Mouse (Mus musculus): ENCODE measurements around the gene Dot1l. TPM values are rescaled to one million over a fixed set of nuclear protein-coding genes. Genes with fewer than 3 reads are reported as not detected.
"Not testable (repeated sequence)": the region's sequence is repeated elsewhere in the genome, so short reads cannot be mapped to it uniquely, and the experiment has no call there.

Dot1l gene
- polyA plus RNA-seq, 1 experiment, result 121 TPM

DNA sequence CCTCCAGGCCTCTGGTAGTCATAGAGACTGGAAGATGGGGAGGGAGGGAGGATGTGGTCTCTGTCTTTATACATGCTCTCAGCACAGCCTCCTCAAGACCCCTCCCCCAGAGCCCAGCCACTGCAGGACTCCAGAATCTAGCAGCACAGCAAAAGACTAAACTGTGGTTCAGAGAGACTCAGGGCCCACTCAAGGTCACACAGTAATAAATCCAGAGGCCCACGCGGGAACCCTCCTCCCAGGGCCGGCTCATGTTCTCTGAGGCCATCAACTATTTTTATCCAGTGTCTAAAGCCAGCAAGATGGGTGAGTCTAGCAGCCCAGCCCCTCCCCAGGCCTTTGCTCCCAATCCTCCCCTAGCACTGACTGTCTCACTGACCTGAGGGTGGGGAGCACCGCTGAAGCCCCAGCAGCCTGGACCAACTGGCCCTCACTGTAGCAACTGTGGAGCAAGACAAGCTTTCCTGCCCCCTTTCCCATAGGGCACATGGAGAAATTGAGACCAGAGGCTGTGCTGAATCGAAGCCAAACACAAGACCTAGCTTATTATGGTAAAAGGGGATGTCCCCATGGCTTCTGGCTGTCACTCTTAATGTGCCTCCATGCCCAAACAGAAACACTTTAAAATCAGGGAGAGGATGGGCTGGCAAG, 57.5 kb downstream of the Dot1l start:
- no peak for DNase-seq
- no peak for TF ChIP-seq POLR2A (IDR thresholded peaks at IDR 0.05; ENCODE audit: control insufficient read depth, extremely low read depth, insufficient read depth, low read length, poor library complexity)
- H3K36me3 ChIP-seq (ENCODE audit: control insufficient read depth, insufficient read depth, low read length), result no peaks in the 10 kb centered on the region
- peaks cover 21% of the 10 kb centered on the region for H3K27me3 ChIP-seq (ENCODE audit: control insufficient read depth, insufficient read depth, low read length)
- 0 out of 2 replicates have a peak, but pooled peaks cover 3% of the 10 kb centered on the region for H3K4me1 ChIP-seq (replicated peaks; ENCODE audit: control insufficient read depth, insufficient read depth, low read length)
- H3K27ac ChIP-seq (ENCODE audit: control insufficient read depth, insufficient read depth, low read length), result no peak overlapping the region
- 71% methylated on average over 5 of the region's 5 CpGs for whole genome bisulfite sequencing
- no peak overlapping the region for H3K4me3 ChIP-seq (ENCODE audit: control insufficient read depth, insufficient read depth, low read length)

DNA sequence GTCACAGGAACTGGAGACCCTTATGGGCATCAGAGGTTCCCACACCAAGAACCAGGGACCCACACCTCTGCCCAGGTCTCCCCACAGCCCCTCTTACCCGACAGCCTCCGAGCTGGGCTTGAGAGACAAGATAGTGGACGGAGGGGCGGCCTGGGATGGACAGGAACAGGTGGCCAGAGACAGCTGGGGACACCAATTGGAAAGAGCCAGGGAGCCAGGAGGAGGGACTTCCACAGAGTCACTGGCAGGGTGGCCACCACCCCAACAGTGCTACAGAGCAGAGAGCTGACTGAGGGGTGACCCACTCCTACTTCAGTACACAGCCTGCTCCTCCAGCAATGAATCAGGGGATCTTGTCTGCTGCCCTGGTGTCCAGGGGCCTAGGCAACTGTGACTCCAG, 58.4 kb downstream of the Dot1l start, which contains the start of gene Jsrp1:
Jsrp1 (minus strand) TSS at position 133 of the 400 bp plus-strand sequence.
- 92% methylated on average over 4 of the region's 4 CpGs for WGBS

DNA sequence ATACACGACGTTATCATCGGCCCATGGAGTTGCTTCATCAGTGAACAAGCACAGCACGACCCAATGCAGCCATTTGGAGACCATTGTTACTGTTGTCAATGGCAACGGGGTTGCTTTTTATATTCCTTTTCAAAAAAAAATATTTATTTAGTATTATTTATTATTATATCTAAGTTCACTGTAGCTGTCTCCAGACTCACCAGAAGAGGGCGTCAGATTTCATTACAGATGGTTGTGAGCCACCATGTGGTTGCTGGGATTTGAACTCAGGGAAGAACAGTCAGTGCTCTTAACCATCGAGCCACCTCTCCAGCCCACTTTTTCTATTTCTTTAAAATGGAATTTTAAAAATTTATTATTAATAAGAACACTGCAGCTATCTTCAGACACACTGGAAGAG, 59.8 kb downstream of the Dot1l start:
- no peak for DNase-seq
- no peak overlapping the region for H3K4me3 ChIP-seq (ENCODE audit: control insufficient read depth, insufficient read depth, low read length)
- H3K27ac ChIP-seq (ENCODE audit: control insufficient read depth, insufficient read depth, low read length), result no peak overlapping the region
- TF ChIP-seq CTCF (IDR thresholded peaks at IDR 0.05; ENCODE audit: borderline replicate concordance, control insufficient read depth, extremely low read depth, insufficient read depth, low read length, poor library complexity) (no peak), POLR2A (IDR thresholded peaks at IDR 0.05; ENCODE audit: control insufficient read depth, extremely low read depth, insufficient read depth, low read length, poor library complexity) (no peak)
- no peaks in the 10 kb centered on the region for H3K4me1 ChIP-seq (replicated peaks; ENCODE audit: control insufficient read depth, insufficient read depth, low read length)
- 69% methylated on average over 7 of the region's 7 CpGs for WGBS
- no peaks in the 10 kb centered on the region for H3K36me3 ChIP-seq (ENCODE audit: control insufficient read depth, insufficient read depth, low read length)
- H3K27me3 ChIP-seq (ENCODE audit: control insufficient read depth, insufficient read depth, low read length), result peaks cover 6% of the 10 kb centered on the region; the same call in 1 of the 2 replicates

More for the DNA sequence above, 58.4 kb downstream of the Dot1l start, which contains the start of gene Jsrp1:
- H3K4me3 ChIP-seq (ENCODE audit: control insufficient read depth, insufficient read depth, low read length), result no peak within 1 kb of the TSS
- DNase-seq, result no peak
- TF ChIP-seq CTCF (IDR thresholded peaks at IDR 0.05; ENCODE audit: borderline replicate concordance, control insufficient read depth, extremely low read depth, insufficient read depth, low read length, poor library complexity) (no peak), POLR2A (IDR thresholded peaks at IDR 0.05; ENCODE audit: control insufficient read depth, extremely low read depth, insufficient read depth, low read length, poor library complexity) (no peak)
- 0 out of 2 replicates have a peak, but pooled peaks cover 3% of the 10 kb centered on the region for H3K4me1 ChIP-seq (replicated peaks; ENCODE audit: control insufficient read depth, insufficient read depth, low read length)
- no peaks in the 10 kb centered on the region for H3K36me3 ChIP-seq (ENCODE audit: control insufficient read depth, insufficient read depth, low read length)
- H3K27me3 ChIP-seq (ENCODE audit: control insufficient read depth, insufficient read depth, low read length), result peaks cover 18% of the 10 kb centered on the region
- H3K27ac ChIP-seq (ENCODE audit: control insufficient read depth, insufficient read depth, low read length), result no peak within 1 kb of the TSS

DNA sequence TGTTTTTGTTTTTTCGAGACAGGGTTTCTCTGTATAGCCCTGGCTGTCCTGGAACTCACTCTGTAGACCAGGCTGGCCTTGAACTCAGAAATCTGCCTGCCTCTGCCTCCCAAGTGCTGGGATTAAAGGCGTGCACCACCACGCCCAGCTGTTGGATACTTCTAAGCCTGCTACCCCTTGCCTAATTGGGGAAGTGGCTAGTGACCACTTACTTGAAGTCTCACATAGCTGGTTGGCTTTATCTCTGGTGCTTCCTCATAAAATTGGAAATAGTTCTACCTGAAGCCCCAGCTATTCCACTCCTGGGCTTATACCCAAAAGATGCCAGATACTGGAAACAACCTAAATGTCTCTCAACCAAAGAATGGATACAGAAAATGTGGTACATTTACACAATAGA, 61.3 kb downstream of the Dot1l start:
- DNase-seq; H3K27ac ChIP-seq (ENCODE audit: control insufficient read depth, insufficient read depth, low read length); H3K27me3 ChIP-seq (ENCODE audit: control insufficient read depth, insufficient read depth, low read length); H3K36me3 ChIP-seq (ENCODE audit: control insufficient read depth, insufficient read depth, low read length); H3K4me3 ChIP-seq (ENCODE audit: control insufficient read depth, insufficient read depth, low read length); H3K4me1 ChIP-seq (replicated peaks; ENCODE audit: control insufficient read depth, insufficient read depth, low read length): not testable (repeated sequence)
- 62% methylated on average over 3 of the region's 3 CpGs for WGBS

DNA sequence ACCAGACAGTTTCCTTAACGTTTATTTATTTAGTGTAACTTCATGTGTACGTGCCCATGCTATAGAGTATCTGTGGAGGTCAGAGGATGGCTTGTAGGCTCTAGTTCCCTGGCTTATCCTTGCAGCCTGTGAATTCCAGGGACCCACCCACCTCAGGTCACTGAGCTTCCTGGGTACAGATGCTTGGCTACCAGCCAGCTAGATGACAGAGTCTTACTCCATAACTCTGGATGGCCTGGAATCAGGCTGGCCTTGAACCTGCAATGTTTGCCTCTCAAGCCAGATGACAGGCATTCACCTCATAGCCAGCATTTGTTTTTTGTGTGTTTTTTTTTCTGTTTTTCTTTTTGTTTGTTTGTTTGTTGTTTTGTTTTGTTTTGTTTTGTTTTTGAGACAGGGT, 62.2 kb downstream of the Dot1l start:
- Histone ChIP-seq H3K36me3 (ENCODE audit: control insufficient read depth, insufficient read depth, low read length) (no peaks in the 10 kb centered on the region), H3K4me1 (replicated peaks; ENCODE audit: control insufficient read depth, insufficient read depth, low read length) (no peaks in the 10 kb centered on the region), H3K27ac (ENCODE audit: control insufficient read depth, insufficient read depth, low read length) (no peak overlapping the region), H3K4me3 (ENCODE audit: control insufficient read depth, insufficient read depth, low read length) (no peak overlapping the region), H3K27me3 (ENCODE audit: control insufficient read depth, insufficient read depth, low read length) (no peaks in the 10 kb centered on the region)
- no peak for DNase-seq
- no peak for TF ChIP-seq POLR2A (IDR thresholded peaks at IDR 0.05; ENCODE audit: control insufficient read depth, extremely low read depth, insufficient read depth, low read length, poor library complexity)
- TF ChIP-seq CTCF (IDR thresholded peaks at IDR 0.05; ENCODE audit: borderline replicate concordance, control insufficient read depth, extremely low read depth, insufficient read depth, low read length, poor library complexity), result no peak
- 83% methylated on average over 2 of the region's 2 CpGs for WGBS

DNA sequence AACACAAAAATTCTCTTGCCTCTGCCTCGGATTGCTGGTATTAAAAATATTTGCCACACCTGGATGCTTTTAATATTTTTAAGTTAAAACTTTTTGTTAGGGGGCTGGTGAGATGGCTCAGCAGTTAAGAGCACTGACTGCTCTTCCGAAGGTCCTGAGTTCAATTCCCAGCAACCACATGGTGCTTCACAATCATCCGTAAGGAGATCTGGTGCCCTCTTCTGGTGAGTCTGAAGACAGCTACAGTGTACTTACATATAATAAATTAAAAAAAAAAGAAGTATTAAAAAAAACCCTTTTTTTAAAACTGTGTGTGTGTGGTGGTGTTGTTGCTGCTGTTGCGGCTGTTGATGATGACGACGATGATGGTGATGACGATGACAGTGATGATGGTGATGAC, 62.9 kb downstream of the Dot1l start:
- 84% methylated on average over 7 of the region's 7 CpGs for WGBS
- not testable (repeated sequence) for H3K36me3 ChIP-seq (ENCODE audit: control insufficient read depth, insufficient read depth, low read length)

DNA sequence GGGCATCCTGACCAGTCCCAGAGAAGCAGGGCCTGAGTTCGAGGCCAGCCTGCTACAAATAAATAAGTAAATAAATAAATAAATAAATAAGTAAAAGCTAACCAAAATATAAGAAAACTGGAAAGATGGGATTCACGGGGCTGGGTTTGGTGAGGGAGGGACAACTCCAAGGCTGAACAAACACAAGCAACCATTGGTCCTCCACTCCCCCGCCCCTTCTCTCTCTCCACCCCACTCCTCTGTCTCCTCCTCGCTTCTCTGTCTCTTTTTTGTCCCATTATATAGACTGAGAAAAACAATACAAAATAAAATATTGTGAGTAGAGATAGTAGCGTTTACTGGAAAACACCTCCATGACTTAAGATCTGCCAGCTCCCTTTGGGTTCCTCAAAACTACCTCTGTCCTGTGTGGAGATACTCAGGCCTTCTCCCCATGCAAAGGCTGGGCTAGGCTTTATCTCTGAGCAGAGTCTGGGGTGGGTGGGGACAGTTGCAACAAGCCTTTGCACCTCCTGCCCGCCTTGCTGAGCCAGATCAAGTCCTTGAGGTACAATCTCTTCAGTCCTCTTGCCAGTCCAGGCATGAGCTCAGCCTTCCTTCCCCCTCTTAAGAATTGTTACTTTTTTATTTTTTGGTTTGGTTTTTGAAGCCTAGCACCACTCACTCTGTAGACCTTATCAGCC, 63.7 kb downstream of the Dot1l start:
- no peak overlapping the region for H3K27ac ChIP-seq (ENCODE audit: control insufficient read depth, insufficient read depth, low read length)
- TF ChIP-seq POLR2A (IDR thresholded peaks at IDR 0.05; ENCODE audit: control insufficient read depth, extremely low read depth, insufficient read depth, low read length, poor library complexity), result no peak
- no peak for TF ChIP-seq CTCF (IDR thresholded peaks at IDR 0.05; ENCODE audit: borderline replicate concordance, control insufficient read depth, extremely low read depth, insufficient read depth, low read length, poor library complexity)
- H3K36me3 ChIP-seq (ENCODE audit: control insufficient read depth, insufficient read depth, low read length), result no peaks in the 10 kb centered on the region
- no peak for DNase-seq
- 82% methylated on average over 6 of the region's 6 CpGs for WGBS
- H3K27me3 ChIP-seq (ENCODE audit: control insufficient read depth, insufficient read depth, low read length), result no peaks in the 10 kb centered on the region
- peaks cover under 1% of the 10 kb centered on the region for H3K4me1 ChIP-seq (replicated peaks; ENCODE audit: control insufficient read depth, insufficient read depth, low read length)
- no peak overlapping the region for H3K4me3 ChIP-seq (ENCODE audit: control insufficient read depth, insufficient read depth, low read length)

More for the DNA sequence above, 62.9 kb downstream of the Dot1l start:
- H3K4me3 ChIP-seq (ENCODE audit: control insufficient read depth, insufficient read depth, low read length); DNase-seq; H3K4me1 ChIP-seq (replicated peaks; ENCODE audit: control insufficient read depth, insufficient read depth, low read length); H3K27ac ChIP-seq (ENCODE audit: control insufficient read depth, insufficient read depth, low read length); H3K27me3 ChIP-seq (ENCODE audit: control insufficient read depth, insufficient read depth, low read length): not testable (repeated sequence)

Measured in thymus, adult 2 months (tissue).